In the genomic region with DNA sequence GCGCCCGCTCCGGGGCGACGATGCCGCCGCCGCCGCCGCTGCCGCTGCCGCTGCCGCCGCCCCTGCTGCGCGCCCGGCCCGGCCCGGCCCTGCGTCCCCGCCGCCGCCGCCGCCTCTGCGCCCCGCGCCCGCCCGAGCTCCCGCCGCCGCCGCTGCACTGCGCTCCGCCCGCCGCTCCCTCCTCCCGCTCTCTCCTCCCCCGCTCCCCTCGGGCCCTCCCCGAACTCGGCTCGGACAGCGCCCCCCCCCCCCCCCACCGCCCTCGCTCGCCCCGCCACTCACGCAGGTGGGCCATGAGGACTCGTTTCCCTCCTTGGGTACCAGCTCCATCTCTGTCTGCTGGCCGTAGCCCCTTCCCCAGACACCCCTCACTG, we compare ENCODE assay signal across 9 mouse cellular contexts. TPM values are rescaled to one million over a fixed set of nuclear protein-coding genes. Genes with fewer than 3 reads are reported as not detected.
A peak's percentile ranks its signal among the peaks of the same experiment; 100 is the strongest.
DNase-seq lines count a peak whose midpoint lies in the region; ATAC-seq and TF ChIP-seq lines count a peak whose summit lies in the region.
"Had no signal": no experiment of that assay in that cellular context is flagged by ENCODE, and none has a peak within 500 bp of the region (broad histone marks: within the 10 kb centered on the region; RNA-seq: fewer than 3 reads in every experiment).

No protein-coding gene starts in this region.

- H3K4me2 ChIP-seq in intestine, embryonic 15.5 days (replicated peaks): peak overlapping the region; percentile 75
- H3K4me2 ChIP-seq in stomach, postnatal 0 days (replicated peaks; ENCODE audit: low read depth): peak overlapping the region; percentile 43

- intact Hi-C loops in left cerebral cortex, postnatal 4 days (cut with DNase I): loop anchor here (10.0 kb wide), 1 partner anchor 157 kb away; no protein-coding TSS in a partner anchor

- no peaks in the 10 kb centered on the region; the same call in none of the 2 replicates for H3K4me1 ChIP-seq in intestine, embryonic 15.5 days (replicated peaks)
- no peaks in the 10 kb centered on the region for H3K4me1 ChIP-seq in stomach, postnatal 0 days (replicated peaks; ENCODE audit: control insufficient read depth, insufficient read depth)

- WGBS in intestine, embryonic 15.5 days: 17% methylated on average over 1 of the region's 52 CpGs
- 4% methylated on average over 3 of the region's 52 CpGs for WGBS in stomach, postnatal 0 days

- H3K27ac ChIP-seq in intestine, embryonic 15.5 days: no peak overlapping the region
- H3K27ac ChIP-seq in stomach, postnatal 0 days (replicated peaks): no peak overlapping the region

- peak; percentile 71 for DNase-seq in cerebellum, adult 18-20 months
- no peak for DNase-seq in cerebellum, adult 8-10 months
- DNase-seq in retina, embryonic 14.5 days (ENCODE audit: low spot score): peak; percentile 32
- no peak for DNase-seq in retina, postnatal 1 day
- no peak for DNase-seq in stomach, postnatal 0 days (ENCODE audit: low spot score)
- no peak for DNase-seq in left cerebral cortex, postnatal 4 days

- TF ChIP-seq CTCF in stomach, postnatal 0 days (IDR thresholded peaks at IDR 0.05; ENCODE audit: low read depth): no peak

- H3K27me3 ChIP-seq in intestine, embryonic 15.5 days (replicated peaks): peaks cover 54% of the 10 kb centered on the region
- H3K27me3 ChIP-seq in stomach, postnatal 0 days (ENCODE audit: control insufficient read depth, insufficient read depth, low read length): peaks cover 7% of the 10 kb centered on the region; the same call in 1 of the 2 replicates

- no peaks in the 10 kb centered on the region for H3K36me3 ChIP-seq in intestine, embryonic 15.5 days
- H3K36me3 ChIP-seq in stomach, postnatal 0 days (ENCODE audit: control insufficient read depth, insufficient read depth, low read length): no peaks in the 10 kb centered on the region

- no peak overlapping the region for H3K9ac ChIP-seq in intestine, embryonic 15.5 days
- no peak overlapping the region for H3K9ac ChIP-seq in stomach, postnatal 0 days (ENCODE audit: low read length)

- TF ChIP-seq EP300 in stomach, postnatal 0 days (optimal IDR thresholded peaks at IDR 0.05): no peak

- no peak for ATAC-seq in intestine, embryonic 15.5 days
- no peak for ATAC-seq in stomach, postnatal 0 days (ENCODE audit: low FRiP score, low TSS enrichment)
- no peak for ATAC-seq in megakaryocyte progenitor cell, adult 5-6 weeks (replicated peaks; ENCODE audit: poor library complexity)

- peak overlapping the region; percentile 38 for H3K4me3 ChIP-seq in intestine, embryonic 15.5 days (replicated peaks)
- peak overlapping the region; percentile 26; the same call in 1 of the 2 replicates for H3K4me3 ChIP-seq in stomach, postnatal 0 days (ENCODE audit: low read depth, low read length)

- H3K9me3 ChIP-seq in intestine, embryonic 15.5 days: no peaks in the 10 kb centered on the region
- H3K9me3 ChIP-seq in stomach, postnatal 0 days (ENCODE audit: control insufficient read depth, low read length): no peaks in the 10 kb centered on the region

RNA-seq across cellular contexts. Expression of a gene that starts 0.5 kb away (rescaled TPM):
- polyA plus RNA-seq in intestine, embryonic 15.5 days (2015; fragmentation: Nextera tagmentation; extraction: Ambion mirVana): 1.00 and 1.1 TPM in 2 replicates
- polyA plus RNA-seq in stomach, postnatal 0 days (2015; fragmentation: Nextera tagmentation; extraction: Ambion mirVana): 0.33 and 0.35 TPM in 2 replicates
- 100 to 1,000 TPM; 204 to 209 TPM for total RNA-seq in left cerebral cortex, postnatal 4 days (2021)
- not detected in 2 replicates for total RNA-seq in megakaryocyte progenitor cell, adult 5-6 weeks (2015)
- total RNA-seq in megakaryocyte progenitor cell, adult 5-6 weeks (2017): not detected in 2 replicates
- polyA plus RNA-seq: C2C12 had no signal

Comparison
In these comparisons a context has a peak if more than half of its experiments do, and no peak if none do; other contexts are left out.
1. DNase-seq: peak in cerebellum, adult 18-20 months (2 of 2) and retina, embryonic 14.5 days (single experiment); none in cerebellum, adult 8-10 months (single experiment), retina, postnatal 1 day (single experiment), stomach, postnatal 0 days (single experiment) and left cerebral cortex, postnatal 4 days (single experiment).
2. RNA of a gene that starts 0.5 kb away (total RNA-seq): 204 to 209 TPM in left cerebral cortex, postnatal 4 days; not detected in megakaryocyte progenitor cell, adult 5-6 weeks; every median in the first group is over 100 times any median in the second.